Mouse (Mus musculus) hindbrain, embryonic 11.5 days (tissue): ENCODE results near the gene Gorasp1. TPM values are rescaled to one million over a fixed set of nuclear protein-coding genes. Genes with fewer than 3 reads are reported as not detected.

Experiments
- polyA plus RNA-seq: library from polyadenylated mRNA; unstranded; fragments of >200 nt; fragmentation: Nextera tagmentation; extraction: Ambion mirVana; gene quantifications from 2 replicates; pipeline ENCODE4 v1.2.1, GENCODE M21; 2014

Gene Gorasp1
- polyA plus RNA-seq, 1 experiment from 2014 or later: 18.5 TPM

Other genes with a start within 250 kb of the Gorasp1 start
- gene Scn10a, start 218.2 kb downstream of the Gorasp1 start, polyA plus RNA-seq: 0.26 and 0.36 TPM in 2 replicates
- 0.03 TPM in 1 of 2 replicates, not detected in the other for gene Scn11a, start 112.1 kb downstream of the Gorasp1 start, polyA plus RNA-seq
- 64.0 and 71.8 TPM in 2 replicates for gene Wdr48, start 42.7 kb downstream of the Gorasp1 start, polyA plus RNA-seq
- 0.23 and 0.60 TPM in 2 replicates for gene Ttc21a, start within 50 bp of the Gorasp1 start, polyA plus RNA-seq
- gene Csrnp1, start 47.1 kb upstream of the Gorasp1 start, polyA plus RNA-seq: 0.62 and 1.3 TPM in 2 replicates
- gene Xirp1, start 86.0 kb upstream of the Gorasp1 start, polyA plus RNA-seq: 0.04 TPM in 1 of 2 replicates, not detected in the other
- gene Cx3cr1, start 132.3 kb upstream of the Gorasp1 start, polyA plus RNA-seq: 4.3 and 7.2 TPM in 2 replicates
- gene Ccr8, start 154.5 kb upstream of the Gorasp1 start, polyA plus RNA-seq: not detected in 2 replicates
- gene Slc25a38, start 172.8 kb upstream of the Gorasp1 start, polyA plus RNA-seq: 40.8 and 41.7 TPM in 2 replicates
- gene Rpsa, start 190.1 kb upstream of the Gorasp1 start, polyA plus RNA-seq: 1,430 and 1,488 TPM in 2 replicates
- 0.36 TPM in 1 of 2 replicates, not detected in the other for gene Mobp, start 212.1 kb upstream of the Gorasp1 start, polyA plus RNA-seq